Mouse (Mus musculus) cerebellum, adult 11 months (tissue): Measurements from ENCODE around the gene Socs7.

Source experiments
- DNase-seq: peaks from one replicate; pipeline ENCODE4 v3.0.0; 2022

The Socs7 gene

GRCm38 (mm10) chr11:97393658-97394057, 31.3 kb downstream of the Socs7 start:
- no peak for DNase-seq

DNA sequence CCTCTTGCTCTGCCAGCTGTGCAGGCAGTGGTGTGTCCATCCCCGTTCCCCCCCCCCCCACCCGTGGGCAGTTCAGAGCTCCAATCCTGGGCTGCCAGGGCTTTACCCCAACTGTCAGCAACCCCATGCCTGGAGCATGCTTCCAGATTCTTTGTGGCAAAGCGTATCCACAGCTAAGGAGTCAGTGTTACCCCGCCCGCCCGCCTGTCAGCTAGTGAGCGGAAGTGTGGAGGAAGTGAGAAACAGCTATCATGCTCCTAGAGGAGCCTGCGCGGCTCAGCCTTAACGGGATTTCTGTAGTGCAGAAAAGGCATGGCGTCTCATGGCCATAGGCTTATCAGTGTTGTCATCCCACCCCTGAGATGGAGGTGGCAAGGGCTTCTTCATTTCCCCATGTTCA, 31.8 kb downstream of the Socs7 start:
- DNase-seq, result no peak

GRCm38 (mm10) chr11:97398506-97398905, 36.2 kb downstream of the Socs7 start:
- DNase-seq, result no peak

DNA sequence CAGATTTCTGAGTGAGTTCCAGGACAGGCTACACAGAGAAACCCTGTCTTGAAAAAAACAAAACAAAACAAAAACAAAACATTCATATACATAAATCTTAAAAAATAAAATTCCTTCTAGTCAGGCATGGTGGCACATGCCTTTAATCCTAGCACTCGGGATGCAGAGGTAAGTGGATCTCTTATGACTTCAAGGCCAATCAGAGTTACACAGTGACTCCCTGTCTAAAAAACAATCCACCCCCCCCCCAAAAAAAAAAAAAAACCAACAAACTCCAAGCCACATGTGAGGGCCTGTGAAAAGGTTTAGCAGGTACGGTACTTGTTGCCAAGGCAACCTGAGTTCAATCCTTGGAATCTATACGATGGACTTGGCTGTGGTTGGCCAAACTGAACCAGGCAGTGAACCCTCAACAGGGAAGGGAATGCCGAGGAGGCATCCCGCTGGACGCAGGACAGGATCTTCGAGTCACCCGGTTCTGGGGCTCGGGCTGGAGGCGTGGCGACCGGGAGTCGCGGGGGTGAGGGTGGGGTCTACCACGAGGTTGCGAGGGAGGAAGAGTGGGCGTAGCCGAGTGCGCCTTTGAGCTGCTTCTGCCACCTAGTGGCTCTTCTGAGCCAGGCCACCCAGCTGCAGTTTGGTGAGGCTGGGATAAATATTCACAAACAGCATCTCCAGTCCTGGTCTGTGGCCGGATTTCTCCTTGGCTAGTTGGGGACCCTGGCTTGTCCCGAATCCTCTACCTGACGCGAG, 37.8 kb downstream of the Socs7 start:
- peak; percentile 80 for DNase-seq

GRCm38 (mm10) chr11:97401082-97401481, 38.7 kb downstream of the Socs7 start:
- peak; percentile 75 for DNase-seq

DNA sequence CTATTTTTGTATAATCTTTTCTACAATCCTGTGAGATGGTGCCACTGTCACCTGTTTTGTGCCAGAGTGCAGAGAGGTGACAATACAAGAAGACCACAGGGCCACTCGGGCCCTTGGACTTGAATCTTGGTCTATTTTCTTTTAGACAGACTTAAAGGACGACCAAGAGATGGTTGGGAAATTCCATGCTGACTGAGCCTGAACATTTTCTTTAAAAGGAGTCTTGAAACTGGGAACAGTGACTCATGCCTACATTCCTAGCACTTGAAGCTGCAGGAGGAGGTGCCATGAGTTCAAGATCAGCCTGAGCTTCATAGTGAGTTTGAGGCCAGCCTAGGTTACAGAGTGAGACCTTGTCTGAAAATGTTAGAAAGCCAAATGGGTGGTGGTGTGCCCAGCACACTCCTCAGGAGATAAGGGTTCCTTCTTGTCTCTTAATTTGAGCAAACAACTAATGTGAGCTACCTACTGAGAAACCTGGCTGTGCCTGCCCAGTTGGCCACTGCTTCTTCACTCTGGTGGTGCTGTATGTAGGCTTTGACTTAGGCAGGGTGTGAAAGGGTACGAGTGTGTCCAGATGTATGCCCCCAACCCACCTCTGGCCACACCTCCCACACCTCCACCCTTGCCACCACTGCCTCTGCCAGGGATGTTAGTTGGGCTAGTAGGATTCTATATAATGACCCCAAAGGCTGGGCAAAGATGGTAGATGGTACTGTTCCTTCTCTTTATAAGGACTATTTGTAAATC, 39.5 kb downstream of the Socs7 start:
- DNase-seq, result no peak

DNA sequence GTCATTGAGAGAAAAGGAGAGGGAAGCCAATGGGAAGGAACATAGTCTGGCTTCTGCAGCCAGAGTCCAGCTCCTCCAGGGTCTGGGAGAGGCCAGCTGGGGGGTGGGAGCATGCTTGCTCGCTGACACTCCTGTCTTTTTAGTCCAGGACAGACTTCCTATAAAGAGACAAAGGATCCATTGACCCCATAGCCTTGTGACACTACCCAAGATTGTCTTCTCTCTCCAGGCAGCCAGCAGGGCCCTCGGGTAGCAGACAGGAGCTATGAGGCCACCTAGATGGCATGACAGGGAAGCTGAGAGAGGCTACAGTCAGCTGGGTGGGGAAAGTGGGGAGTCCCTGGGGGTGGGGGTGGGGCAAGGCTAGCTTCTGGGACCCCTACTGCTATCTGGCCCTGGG, 40.4 kb downstream of the Socs7 start:
- DNase-seq, result no peak

DNA sequence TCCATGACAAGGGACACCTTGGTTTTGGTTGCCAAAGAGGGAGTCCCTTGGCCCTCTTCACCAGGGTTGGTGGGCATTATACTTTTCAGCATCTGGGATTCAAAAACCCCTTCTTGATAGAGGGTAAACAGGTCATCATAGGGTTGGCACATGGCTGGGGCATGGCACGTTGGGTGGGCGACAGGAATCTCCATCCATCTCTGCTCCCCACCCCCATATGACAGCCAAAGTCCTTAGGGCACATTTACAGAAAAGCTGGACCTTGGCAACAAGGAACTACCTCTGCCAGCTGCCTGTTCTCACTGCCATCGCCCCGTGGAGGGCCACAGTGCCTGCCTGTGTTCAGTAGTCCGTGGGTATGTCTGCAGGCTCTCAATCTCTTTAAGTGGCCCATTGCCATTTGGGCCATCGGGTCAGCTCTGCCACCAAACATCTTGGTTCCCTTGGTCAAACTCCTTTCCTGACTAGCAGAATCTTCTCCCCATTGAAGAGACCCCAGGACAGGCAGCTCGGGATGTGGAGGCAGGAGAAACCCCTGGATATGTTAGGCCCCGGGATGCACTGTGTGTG, 41.3 kb downstream of the Socs7 start:
- DNase-seq, result no peak

DNA sequence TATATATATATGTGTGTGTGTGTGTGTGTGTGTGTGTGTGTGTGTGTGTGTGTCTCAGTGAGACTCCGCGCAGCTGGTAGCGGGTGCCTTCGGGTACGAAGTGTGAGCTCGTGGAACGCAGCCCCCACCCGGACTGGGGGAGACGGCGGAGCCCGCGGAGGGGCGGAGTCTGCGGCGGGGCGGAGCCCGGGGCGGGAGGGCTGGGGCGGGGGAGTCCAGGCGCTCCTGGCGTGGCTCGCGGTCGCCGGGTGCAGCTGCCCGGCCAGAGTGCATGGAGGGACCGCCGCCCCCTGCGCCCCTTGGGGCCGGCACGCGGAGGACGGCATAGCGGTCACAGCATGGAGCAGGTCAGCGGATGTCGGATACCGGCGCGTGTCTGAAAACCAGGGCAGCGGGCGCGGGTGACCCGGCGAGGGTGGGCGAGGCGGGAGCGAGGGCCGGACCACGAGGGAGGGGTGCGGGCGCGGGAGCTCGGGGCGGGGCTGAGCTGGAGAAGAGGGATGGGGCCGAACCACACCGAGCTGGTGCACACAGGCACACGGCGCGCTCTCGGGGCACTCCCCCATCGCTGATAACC, 41.9 kb downstream of the Socs7 start:
- DNase-seq, result peak; percentile 57

GRCm38 (mm10) chr11:97404761-97405190, 42.4 kb downstream of the Socs7 start:
- no peak for DNase-seq

DNA sequence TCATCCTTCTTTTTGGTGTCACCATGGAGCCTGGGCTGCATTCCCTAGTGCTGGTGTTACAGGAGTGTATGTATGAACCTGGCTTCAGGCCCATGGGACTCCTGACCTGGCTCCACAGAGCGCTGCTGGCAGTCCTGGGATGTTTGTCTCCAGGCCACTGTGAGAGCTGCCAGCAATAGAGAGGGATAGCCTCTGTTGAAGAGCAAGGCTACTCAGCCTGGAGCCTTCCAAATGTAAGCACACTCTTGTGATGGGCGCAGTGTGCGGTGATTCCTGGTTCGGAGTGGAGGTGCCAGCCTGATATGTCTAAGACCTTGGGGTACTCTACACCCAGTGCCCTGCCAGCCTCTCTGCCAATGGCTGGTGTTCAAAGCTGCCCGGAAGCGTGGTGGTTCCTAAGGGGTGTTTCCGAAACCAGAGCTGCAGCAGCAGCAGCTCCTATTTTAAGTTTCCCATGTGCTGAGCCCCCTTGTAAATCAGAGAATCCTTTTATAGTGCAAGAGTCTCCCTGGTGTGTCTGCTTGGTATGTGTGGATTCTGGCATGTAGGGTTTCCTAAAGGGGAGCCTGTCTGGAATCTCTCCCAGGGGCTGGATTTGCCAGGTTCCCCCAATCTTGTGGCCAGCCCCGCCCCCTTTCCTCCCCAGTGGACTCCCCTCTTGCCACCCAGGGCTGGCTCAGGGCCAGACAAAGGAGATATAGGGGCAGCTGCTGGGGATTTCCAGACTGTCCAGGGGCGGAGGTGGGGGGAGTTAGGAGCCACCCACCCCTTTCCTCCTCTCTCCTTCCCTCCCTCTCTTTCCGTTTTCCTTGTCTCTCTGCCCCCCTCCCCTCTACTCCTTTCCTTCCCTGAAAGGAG, 44.0 kb downstream of the Socs7 start:
- no peak for DNase-seq

DNA sequence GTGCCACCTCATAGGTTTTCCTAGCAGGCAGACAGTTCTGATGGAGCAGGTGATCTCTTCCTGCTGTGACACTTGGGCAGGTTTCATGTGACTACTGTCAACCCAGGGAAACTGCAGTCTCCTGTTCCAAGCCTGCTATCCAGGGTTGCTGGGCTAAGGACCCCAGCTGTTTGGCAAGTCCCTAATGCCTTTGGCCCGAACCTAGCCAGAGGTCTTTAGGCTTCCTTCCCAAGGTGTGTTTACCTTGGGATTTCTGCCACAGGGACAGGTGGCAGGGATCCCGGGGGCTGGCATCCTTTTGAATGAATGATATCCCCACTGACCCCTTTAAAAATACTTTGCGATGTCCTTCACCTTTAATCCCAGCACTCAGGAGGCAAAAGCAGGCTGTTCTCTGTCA, 45.1 kb downstream of the Socs7 start:
- DNase-seq, result no peak

- DNase-seq, result peak; percentile 80
These were observed 45.8 kb downstream of the Socs7 start for GRCm38 (mm10) chr11:97408171-97408570.

DNA sequence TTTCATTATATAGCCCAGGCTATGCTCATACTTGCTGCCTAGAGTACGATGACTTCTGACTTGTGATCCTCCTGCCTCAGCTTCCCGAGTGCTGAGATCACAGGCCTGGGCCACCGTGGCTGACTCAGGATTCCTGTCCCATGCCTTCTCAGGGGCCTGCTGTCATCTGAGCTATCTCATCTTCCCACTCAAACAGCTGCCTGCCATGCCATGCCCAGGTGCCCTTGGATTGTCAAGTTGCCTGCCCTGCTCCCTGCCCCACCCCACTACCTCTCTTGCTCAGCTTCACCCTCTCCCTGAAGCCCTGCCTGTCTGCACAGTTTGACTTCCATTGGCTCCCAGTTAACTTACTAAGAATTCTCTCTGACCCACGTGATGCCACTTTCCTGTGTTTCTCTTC, 48.6 kb downstream of the Socs7 start:
- DNase-seq, result no peak

DNA sequence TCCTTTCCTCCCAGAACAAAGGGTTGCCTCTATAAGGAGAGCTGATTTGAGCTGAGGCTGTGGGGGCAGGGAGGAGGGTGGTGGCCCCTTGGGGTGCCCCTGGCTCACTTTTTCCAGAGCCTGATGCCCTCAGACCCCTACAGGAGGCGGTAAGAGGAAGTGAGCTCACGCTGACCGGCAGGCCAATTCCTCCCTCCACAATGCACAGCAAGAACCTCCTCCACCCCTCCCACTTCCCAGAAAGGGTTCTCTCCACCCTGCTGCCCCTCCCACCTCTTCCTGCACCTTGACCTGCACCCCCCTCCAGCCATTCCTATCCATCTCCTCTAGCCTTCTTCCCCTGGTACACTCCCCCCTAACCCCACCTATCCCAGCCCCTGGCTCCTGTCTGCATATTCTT, 49.8 kb downstream of the Socs7 start:
- DNase-seq, result no peak

GRCm38 (mm10) chr11:97412808-97413347, 50.5 kb downstream of the Socs7 start:
- DNase-seq, result no peak

DNA sequence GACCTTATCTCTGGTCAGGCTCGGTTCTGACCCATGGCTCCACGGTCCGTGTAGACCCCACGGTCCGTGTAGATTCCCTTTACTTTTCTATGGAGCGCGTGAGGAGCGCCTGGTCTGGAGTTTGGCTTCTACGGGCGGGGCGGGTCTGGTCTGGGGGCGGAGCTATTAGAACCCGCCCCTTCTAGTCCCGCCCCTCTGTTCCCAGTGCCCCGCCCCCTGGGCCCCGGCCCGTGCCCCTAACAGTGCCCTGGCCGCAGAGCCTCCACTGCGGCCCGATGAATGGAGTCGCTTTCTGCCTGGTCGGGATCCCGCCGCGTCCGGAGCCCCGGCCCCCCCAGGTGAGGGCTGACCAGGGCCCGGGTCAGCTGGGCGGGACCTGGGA, 53.0 kb downstream of the Socs7 start, which contains the start of gene Arhgap23:
TSS of gene Arhgap23 (plus strand) at position 204 of the 382 bp plus-strand sequence.
- DNase-seq, result no peak

DNA sequence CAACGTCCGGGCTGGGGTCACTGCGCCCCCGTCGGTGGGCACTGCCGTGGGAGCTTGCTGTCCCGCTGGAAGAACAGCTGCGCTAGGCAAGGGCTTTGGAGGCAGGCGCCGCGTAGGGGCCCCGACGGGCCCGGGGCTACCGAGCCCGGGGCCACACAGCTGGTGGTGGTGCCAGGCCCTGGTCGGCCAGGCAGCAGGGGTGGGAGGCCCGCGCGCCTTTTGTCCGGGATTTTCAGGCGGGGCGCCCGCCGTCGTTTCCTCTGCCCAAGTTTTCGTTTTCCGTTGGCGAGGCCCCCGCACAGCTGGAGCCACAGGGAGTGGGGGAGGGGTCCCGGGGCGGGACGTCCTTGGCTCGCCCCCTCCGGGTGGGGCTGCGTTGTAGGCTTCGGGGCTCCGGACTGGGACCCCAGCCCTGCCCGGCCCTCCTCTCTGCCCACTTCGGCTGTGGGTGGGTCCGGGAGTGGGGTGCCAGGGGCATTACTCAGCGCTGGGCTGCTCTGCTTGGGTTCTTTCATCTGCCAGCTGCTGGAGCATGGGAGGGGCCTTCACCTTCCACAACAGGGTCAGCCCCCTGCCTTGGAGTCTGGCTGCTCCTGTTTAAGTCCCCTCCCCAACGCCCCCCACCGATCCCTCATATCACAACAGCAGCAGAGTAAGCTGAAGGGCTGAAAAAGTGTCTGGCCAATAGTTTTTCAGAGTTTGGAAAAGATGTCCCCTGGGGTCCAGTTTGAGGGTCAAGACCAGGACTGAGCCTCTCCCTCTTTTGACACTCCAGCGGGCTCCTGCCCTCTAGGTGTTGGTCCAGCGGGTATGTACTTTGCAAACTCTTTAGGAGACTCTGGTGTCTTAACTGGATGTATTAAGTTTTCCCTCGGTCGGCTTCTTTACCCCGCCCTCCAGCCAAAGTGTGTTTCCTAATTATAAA, 53.6 kb downstream of the Socs7 start:
- no peak for DNase-seq

DNA sequence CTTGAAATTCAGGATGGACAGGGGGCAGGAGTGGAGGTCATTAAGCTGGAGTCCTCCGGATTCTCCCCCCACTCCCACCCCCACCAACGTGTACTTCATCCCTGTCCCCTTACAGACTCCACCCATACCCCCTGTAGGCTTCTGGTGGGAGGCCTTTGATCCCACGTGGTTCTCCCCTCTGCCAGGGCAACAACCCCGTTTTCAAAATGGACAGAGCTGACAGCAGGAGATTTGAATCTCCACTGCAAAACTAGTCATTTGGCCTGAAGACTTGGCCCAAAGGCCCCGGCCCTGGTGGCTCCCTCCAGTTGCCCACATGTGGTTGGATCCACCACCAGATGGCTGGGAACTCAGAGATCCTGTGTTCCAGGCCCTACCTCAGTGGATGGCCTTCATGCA, 54.3 kb downstream of the Socs7 start:
- DNase-seq, result no peak

DNA sequence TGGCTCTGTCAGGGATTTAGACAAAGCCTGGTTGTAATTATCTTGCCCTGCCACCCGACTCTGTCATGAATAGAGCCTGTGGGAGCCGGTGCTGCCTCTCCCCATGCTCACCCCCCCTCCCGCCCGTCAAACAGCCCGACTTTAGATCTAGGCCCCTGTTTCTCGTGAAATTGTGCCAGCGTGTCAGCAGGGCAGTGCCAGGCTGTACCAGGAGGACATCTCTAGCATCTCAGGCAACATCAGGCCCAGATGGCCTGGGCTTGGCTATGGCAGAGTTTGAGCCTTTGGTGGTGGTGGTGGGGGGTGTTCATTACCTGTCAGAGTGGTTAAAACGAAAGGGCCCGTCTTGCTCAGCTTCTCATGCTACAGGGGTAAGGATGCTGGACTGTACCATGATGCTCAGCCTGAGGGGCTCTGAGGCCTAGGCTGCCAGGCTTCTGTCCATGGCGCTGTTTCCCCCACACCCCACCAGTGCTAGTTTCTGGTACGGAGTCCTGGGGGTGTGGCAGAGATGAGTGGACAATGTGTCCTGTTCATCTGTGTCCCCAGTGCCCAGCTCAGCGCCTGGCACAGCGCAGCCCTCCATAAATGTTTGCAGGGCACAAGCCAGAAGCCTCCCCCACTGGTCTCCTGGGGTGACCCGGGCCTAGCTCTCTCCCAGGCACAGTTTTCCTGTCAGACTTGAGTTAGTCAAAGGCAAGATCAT, 56.6 kb downstream of the Socs7 start:
- DNase-seq, result no peak

DNA sequence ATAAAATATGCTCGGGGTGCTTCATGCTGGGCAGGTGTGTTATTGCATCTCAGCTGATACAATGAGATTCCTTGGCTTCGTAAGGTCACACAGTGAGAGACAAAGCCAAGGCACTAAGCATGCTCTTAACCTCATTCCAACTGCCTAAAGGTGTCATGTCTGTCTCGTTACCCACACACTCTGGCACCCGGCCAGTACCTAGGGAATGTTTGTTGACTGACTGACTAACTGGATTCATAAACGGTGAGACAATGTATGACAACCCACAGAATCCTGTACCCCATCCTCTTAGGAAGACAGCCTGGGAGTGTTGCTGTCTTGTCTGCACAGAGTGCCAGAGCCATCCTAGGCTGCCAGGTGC, 57.2 kb downstream of the Socs7 start:
- no peak for DNase-seq
